Mouse (Mus musculus): ENCODE measurements around the gene Ftsj3.
"Not testable (repeated sequence)": the region's sequence is repeated elsewhere in the genome, so short reads cannot be mapped to it uniquely, and the experiment has no call there.

The Ftsj3 gene

DNA sequence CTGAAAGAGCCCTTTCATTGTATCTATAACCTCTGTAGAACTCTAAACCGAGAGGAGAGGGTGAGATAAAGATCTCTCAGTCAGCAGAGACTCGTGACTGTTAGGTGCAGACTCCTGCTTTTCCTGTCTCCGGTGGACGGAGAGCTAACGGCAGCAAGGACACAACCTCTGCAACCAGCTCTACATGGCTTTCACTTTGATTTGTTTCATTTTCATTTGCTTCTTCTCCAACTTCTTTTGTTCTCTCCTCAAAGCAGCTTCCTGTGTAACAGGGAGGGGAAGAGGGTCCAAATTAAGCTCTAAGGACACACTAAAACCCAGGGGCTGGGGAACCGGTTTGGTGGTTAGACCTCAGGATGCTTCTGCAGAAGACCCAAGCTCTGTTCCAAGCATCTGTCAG, 55.1 kb downstream of the Ftsj3 start:
- no peak for DNase-seq

DNA sequence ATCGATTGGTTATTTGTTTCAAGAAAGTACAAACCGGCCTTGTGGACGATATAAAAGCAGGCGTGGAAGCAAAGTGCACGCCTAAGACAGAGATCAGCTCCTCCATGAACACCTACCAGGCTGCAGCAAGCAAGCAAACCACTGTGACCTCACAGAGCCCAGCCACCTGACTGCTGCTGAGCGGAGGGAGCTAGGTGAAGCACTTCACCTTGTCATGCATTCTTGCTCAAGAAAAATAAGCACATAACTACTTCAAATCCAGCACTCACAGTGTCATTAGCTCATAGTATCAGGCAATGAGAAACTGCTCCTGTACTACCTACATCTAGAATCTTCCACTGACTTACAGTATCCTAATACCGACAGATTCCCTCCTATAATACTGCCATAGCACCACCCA, 55.9 kb downstream of the Ftsj3 start:
- DNase-seq = not testable (repeated sequence)

Data from thymus, postnatal 4 days (tissue).